Mouse (Mus musculus): Measurements from ENCODE around the gene Golga4. TPM values are rescaled to one million over a fixed set of nuclear protein-coding genes. Genes with fewer than 3 reads are reported as not detected.

Gene Golga4
- total RNA-seq, 2 experiments from 2014 or later: 69.2 to 98.9 TPM

- DNase-seq (ENCODE audit: extremely low spot score in 1 of 2, low spot score in 1 of 2): no peak
These were observed 17.0 kb upstream of the Golga4 start for GRCm38 (mm10) chr9:118488896-118489578.

- peak; percentile 58 to 70 for DNase-seq (ENCODE audit: extremely low spot score in 1 of 2, low spot score in 1 of 2)
These were observed 16.5 kb upstream of the Golga4 start for GRCm38 (mm10) chr9:118489579-118490019.

- no peak for DNase-seq (ENCODE audit: extremely low spot score in 1 of 2, low spot score in 1 of 2)
These were observed 14.9 kb upstream of the Golga4 start for GRCm38 (mm10) chr9:118491195-118491594.

GRCm38 (mm10) chr9:118492932-118493698, 13.0 kb upstream of the Golga4 start:
- no peak for DNase-seq (ENCODE audit: extremely low spot score in 1 of 2, low spot score in 1 of 2)

GRCm38 (mm10) chr9:118494106-118494505, 12.0 kb upstream of the Golga4 start:
- DNase-seq (ENCODE audit: extremely low spot score in 1 of 2, low spot score in 1 of 2): no peak

- no peak for DNase-seq (ENCODE audit: extremely low spot score in 1 of 2, low spot score in 1 of 2)
These were observed 10.1 kb upstream of the Golga4 start for GRCm38 (mm10) chr9:118495933-118496332.

- no peak for DNase-seq (ENCODE audit: extremely low spot score in 1 of 2, low spot score in 1 of 2)
These were observed 9.1 kb upstream of the Golga4 start for GRCm38 (mm10) chr9:118496952-118497351.

- DNase-seq (ENCODE audit: extremely low spot score in 1 of 2, low spot score in 1 of 2): no peak
These were observed 8.0 kb upstream of the Golga4 start for GRCm38 (mm10) chr9:118498061-118498460.

- no peak for DNase-seq (ENCODE audit: extremely low spot score in 1 of 2, low spot score in 1 of 2)
These were observed 5.1 kb upstream of the Golga4 start for GRCm38 (mm10) chr9:118500963-118501362.

- DNase-seq (ENCODE audit: extremely low spot score in 1 of 2, low spot score in 1 of 2): no peak
These were observed 1.4 kb upstream of the Golga4 start for GRCm38 (mm10) chr9:118504656-118505055.

- DNase-seq (ENCODE audit: extremely low spot score in 1 of 2, low spot score in 1 of 2): no peak
These were observed 551 bp downstream of the Golga4 start for GRCm38 (mm10) chr9:118506404-118507231.

GRCm38 (mm10) chr9:118507552-118507951, 1.5 kb downstream of the Golga4 start:
- DNase-seq (ENCODE audit: extremely low spot score in 1 of 2, low spot score in 1 of 2): no peak

GRCm38 (mm10) chr9:118508601-118509000, 2.5 kb downstream of the Golga4 start:
- no peak for DNase-seq (ENCODE audit: extremely low spot score in 1 of 2, low spot score in 1 of 2)

- DNase-seq (ENCODE audit: extremely low spot score in 1 of 2, low spot score in 1 of 2): no peak
These were observed 5.0 kb downstream of the Golga4 start for GRCm38 (mm10) chr9:118510941-118511690.

- no peak for DNase-seq (ENCODE audit: extremely low spot score in 1 of 2, low spot score in 1 of 2)
These were observed 6.7 kb downstream of the Golga4 start for GRCm38 (mm10) chr9:118512681-118513233.

GRCm38 (mm10) chr9:118515476-118515875, 9.4 kb downstream of the Golga4 start:
- no peak for DNase-seq (ENCODE audit: extremely low spot score in 1 of 2, low spot score in 1 of 2)

GRCm38 (mm10) chr9:118516162-118516561, 10.1 kb downstream of the Golga4 start:
- no peak for DNase-seq (ENCODE audit: extremely low spot score in 1 of 2, low spot score in 1 of 2)

GRCm38 (mm10) chr9:118517619-118518018, 11.6 kb downstream of the Golga4 start:
- no peak for DNase-seq (ENCODE audit: extremely low spot score in 1 of 2, low spot score in 1 of 2)

GRCm38 (mm10) chr9:118519101-118519500, 13.0 kb downstream of the Golga4 start:
- DNase-seq (ENCODE audit: extremely low spot score in 1 of 2, low spot score in 1 of 2): no peak

- no peak for DNase-seq (ENCODE audit: extremely low spot score in 1 of 2, low spot score in 1 of 2)
These were observed 13.9 kb downstream of the Golga4 start for GRCm38 (mm10) chr9:118520011-118520410.

Measured in layer of hippocampus, postnatal 25 days (tissue).